Mouse (Mus musculus): ENCODE measurements around the gene Olfr1044. TPM values are rescaled to one million over a fixed set of nuclear protein-coding genes. Genes with fewer than 3 reads are reported as not detected.

Gene Olfr1044
- not detected for polyA plus RNA-seq (2014; fragmentation: Illumina TruSeq; extraction: RNeasy Lipid Tissue Mini Kit (QIAGEN cat#74804); ENCODE audit: low read depth, low replicate concordance)

GRCm38 (mm10) chr2:86177720-86178119 lies at the start of gene Olfr1044:
Gene Olfr1044 (minus strand): TSS chr2:86177820.

GRCm38 (mm10) chr2:86219214-86219613 lies 41.6 kb upstream of the Olfr1044 start, which contains the start of gene Olfr1046:
Gene Olfr1046 (minus strand): TSS chr2:86219314.

DNA sequence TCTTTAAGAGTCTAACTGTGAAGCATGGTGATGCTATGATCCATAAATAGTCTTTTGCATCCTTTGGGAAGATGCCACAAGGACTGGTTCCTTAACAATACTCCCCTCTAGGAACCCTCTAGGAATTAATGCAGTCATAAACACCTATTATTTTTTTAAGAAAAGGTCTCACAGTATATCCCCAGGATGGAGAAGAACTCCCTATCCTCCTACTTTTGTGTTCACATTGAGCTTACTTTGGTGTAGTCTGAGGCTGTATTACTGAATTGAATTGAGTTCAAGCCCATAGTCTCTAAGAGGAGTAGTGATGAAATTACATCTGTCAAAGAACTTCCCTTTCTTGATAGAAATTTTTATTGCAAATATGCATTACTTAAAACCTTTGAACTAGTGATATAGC lies 25.3 kb upstream of the Olfr1044 start, which contains the start of gene Olfr1045:
Olfr1045 (minus strand) TSS at position 101 of the 400 bp plus-strand sequence.

DNA sequence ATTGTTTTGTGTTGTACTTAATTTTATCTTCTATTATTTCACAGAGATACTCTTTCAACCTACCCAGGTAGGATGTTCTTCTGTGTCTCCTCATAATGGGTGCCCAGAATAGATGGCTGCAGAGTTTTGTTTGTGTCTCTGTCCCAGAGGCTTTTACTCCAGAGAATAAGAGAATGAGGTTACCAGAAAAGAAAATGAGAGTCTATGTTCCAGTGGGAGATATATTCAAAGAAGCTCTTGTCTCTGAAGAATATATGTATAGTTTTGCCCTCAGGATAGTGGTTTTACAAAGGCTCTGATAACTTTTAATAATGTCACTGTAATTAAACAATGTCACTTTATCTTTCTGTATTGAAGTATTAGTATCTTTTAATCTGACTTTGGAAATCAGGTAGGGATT lies 8.0 kb upstream of the Olfr1044 start, which contains the start of gene Olfr52:
Olfr52 (minus strand) TSS at position 101 of the 400 bp plus-strand sequence.

DNA sequence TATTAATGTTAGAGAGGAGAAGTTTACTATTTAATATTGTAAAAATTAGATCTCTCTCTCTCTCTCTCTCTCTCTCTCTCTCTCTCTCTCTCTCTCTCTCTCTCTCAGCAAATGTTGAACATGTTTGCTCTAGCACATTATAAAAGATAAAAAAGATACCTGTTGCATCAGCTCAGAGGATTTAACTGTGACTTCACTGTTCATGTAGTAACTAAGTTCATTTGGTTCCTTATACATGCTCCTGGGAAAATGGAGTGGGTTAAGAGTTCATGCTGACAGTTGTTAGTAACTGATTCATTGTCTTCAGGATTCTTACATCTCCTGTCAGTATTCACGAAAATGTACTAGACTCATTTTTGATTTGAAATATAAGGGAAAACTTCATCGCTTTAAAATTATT lies 10.2 kb downstream of the Olfr1044 start, which contains the start of gene Olfr1043:
Olfr1043 (minus strand) TSS at position 101 of the 400 bp plus-strand sequence.

DNA sequence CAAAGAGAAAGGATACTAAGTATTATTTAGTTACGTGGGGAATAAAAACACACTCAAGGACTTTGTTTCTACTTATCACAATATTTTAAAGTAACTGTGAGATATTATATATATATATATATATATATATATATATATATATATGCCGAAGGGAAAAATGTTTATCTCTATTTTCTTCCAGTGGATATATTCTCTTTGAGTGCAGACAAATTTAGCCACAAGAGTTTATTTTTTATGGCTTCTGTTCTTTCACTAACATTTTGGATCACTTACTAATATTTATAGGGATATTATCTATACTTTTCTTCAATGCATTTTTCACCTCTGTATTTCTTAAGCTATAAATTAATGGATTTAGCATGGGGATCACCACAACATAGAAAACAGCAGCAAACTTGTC lies 15.9 kb downstream of the Olfr1044 start, which contains the start of gene Olfr1042:
Olfr1042 (minus strand) TSS at position 101 of the 400 bp plus-strand sequence.

DNA sequence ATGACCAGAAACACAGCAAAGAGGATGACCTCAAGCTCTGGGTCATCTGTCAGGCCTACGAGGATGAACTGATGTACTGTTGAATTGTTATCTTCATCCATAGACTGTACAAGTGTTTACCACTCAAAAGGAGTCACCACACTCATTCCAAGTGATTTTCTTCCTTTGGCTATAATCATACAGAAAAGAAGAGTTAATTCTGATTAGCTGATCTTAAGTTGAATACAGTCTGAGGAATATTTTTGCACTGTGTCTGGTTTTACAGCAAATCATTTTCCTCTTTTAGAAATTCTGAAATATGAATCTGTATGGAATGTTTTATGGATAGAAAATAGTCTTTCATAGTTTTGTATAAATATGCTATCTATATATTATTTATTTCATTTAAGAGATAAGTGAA lies 31.0 kb downstream of the Olfr1044 start, which contains the start of gene Olfr1040:
Olfr1040 (minus strand) TSS at position 101 of the 400 bp plus-strand sequence.

DNA sequence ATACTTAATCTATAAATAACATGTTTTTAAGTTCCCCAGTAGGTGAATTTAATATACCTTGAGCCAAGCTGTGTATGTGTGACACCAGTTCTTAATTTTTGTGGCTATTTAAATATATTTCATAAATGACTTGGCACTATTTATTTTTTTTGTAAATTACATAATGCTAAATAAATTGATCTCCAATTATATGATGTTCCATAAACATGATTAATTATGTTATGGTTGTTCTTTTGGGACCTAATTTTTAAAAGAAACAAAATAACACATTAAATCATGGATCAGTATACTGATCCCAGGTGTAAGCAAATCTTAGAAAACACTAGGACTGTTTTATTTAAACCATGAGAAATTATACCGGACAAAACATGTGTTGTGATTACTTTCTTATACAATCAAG lies 41.8 kb downstream of the Olfr1044 start, which contains the start of gene Olfr1039:
Olfr1039 (minus strand) TSS at position 101 of the 400 bp plus-strand sequence.

Other genes with a start within 250 kb of the Olfr1044 start
- gene Olfr1028, start 227.4 kb downstream of the Olfr1044 start, polyA plus RNA-seq (2014; fragmentation: Illumina TruSeq; extraction: RNeasy Lipid Tissue Mini Kit (QIAGEN cat#74804); ENCODE audit: low read depth, low replicate concordance): not detected
- not detected for gene Olfr1029, start 203.9 kb downstream of the Olfr1044 start, polyA plus RNA-seq (2014; fragmentation: Illumina TruSeq; extraction: RNeasy Lipid Tissue Mini Kit (QIAGEN cat#74804); ENCODE audit: low read depth, low replicate concordance)
- not detected for gene Olfr1030, start 198.5 kb downstream of the Olfr1044 start, polyA plus RNA-seq (2014; fragmentation: Illumina TruSeq; extraction: RNeasy Lipid Tissue Mini Kit (QIAGEN cat#74804); ENCODE audit: low read depth, low replicate concordance)
- not detected for gene Olfr1031, start 187.5 kb downstream of the Olfr1044 start, polyA plus RNA-seq (2014; fragmentation: Illumina TruSeq; extraction: RNeasy Lipid Tissue Mini Kit (QIAGEN cat#74804); ENCODE audit: low read depth, low replicate concordance)
- gene Olfr1032, start 172.3 kb downstream of the Olfr1044 start, polyA plus RNA-seq (2014; fragmentation: Illumina TruSeq; extraction: RNeasy Lipid Tissue Mini Kit (QIAGEN cat#74804); ENCODE audit: low read depth, low replicate concordance): not detected
- 8.5 TPM for gene Olfr1033, start 157.2 kb downstream of the Olfr1044 start, polyA plus RNA-seq (2014; fragmentation: Illumina TruSeq; extraction: RNeasy Lipid Tissue Mini Kit (QIAGEN cat#74804); ENCODE audit: low read depth, low replicate concordance)
- 0.53 TPM for gene Olfr1034, start 132.0 kb downstream of the Olfr1044 start, polyA plus RNA-seq (2014; fragmentation: Illumina TruSeq; extraction: RNeasy Lipid Tissue Mini Kit (QIAGEN cat#74804); ENCODE audit: low read depth, low replicate concordance)
- not detected for gene Olfr1036, start 103.8 kb downstream of the Olfr1044 start, polyA plus RNA-seq (2014; fragmentation: Illumina TruSeq; extraction: RNeasy Lipid Tissue Mini Kit (QIAGEN cat#74804); ENCODE audit: low read depth, low replicate concordance)
- not detected for gene Olfr1037, start 90.4 kb downstream of the Olfr1044 start, polyA plus RNA-seq (2014; fragmentation: Illumina TruSeq; extraction: RNeasy Lipid Tissue Mini Kit (QIAGEN cat#74804); ENCODE audit: low read depth, low replicate concordance)
- gene Olfr1039, start 41.9 kb downstream of the Olfr1044 start, polyA plus RNA-seq (2014; fragmentation: Illumina TruSeq; extraction: RNeasy Lipid Tissue Mini Kit (QIAGEN cat#74804); ENCODE audit: low read depth, low replicate concordance): not detected
- not detected for gene Olfr1040, start 31.1 kb downstream of the Olfr1044 start, polyA plus RNA-seq (2014; fragmentation: Illumina TruSeq; extraction: RNeasy Lipid Tissue Mini Kit (QIAGEN cat#74804); ENCODE audit: low read depth, low replicate concordance)
- gene Olfr1042, start 16.0 kb downstream of the Olfr1044 start, polyA plus RNA-seq (2014; fragmentation: Illumina TruSeq; extraction: RNeasy Lipid Tissue Mini Kit (QIAGEN cat#74804); ENCODE audit: low read depth, low replicate concordance): not detected
- gene Olfr1043, start 10.3 kb downstream of the Olfr1044 start, polyA plus RNA-seq (2014; fragmentation: Illumina TruSeq; extraction: RNeasy Lipid Tissue Mini Kit (QIAGEN cat#74804); ENCODE audit: low read depth, low replicate concordance): not detected
- gene Olfr52, start 7.9 kb upstream of the Olfr1044 start, polyA plus RNA-seq (2014; fragmentation: Illumina TruSeq; extraction: RNeasy Lipid Tissue Mini Kit (QIAGEN cat#74804); ENCODE audit: low read depth, low replicate concordance): not detected
- not detected for gene Olfr1045, start 25.2 kb upstream of the Olfr1044 start, polyA plus RNA-seq (2014; fragmentation: Illumina TruSeq; extraction: RNeasy Lipid Tissue Mini Kit (QIAGEN cat#74804); ENCODE audit: low read depth, low replicate concordance)
- not detected for gene Olfr1046, start 41.5 kb upstream of the Olfr1044 start, polyA plus RNA-seq (2014; fragmentation: Illumina TruSeq; extraction: RNeasy Lipid Tissue Mini Kit (QIAGEN cat#74804); ENCODE audit: low read depth, low replicate concordance)
- not detected for gene Olfr1047, start 53.6 kb upstream of the Olfr1044 start, polyA plus RNA-seq (2014; fragmentation: Illumina TruSeq; extraction: RNeasy Lipid Tissue Mini Kit (QIAGEN cat#74804); ENCODE audit: low read depth, low replicate concordance)
- gene Olfr1048, start 62.5 kb upstream of the Olfr1044 start, polyA plus RNA-seq (2014; fragmentation: Illumina TruSeq; extraction: RNeasy Lipid Tissue Mini Kit (QIAGEN cat#74804); ENCODE audit: low read depth, low replicate concordance): not detected
- gene Olfr1049, start 80.5 kb upstream of the Olfr1044 start, polyA plus RNA-seq (2014; fragmentation: Illumina TruSeq; extraction: RNeasy Lipid Tissue Mini Kit (QIAGEN cat#74804); ENCODE audit: low read depth, low replicate concordance): not detected
- gene Olfr1051, start 101.3 kb upstream of the Olfr1044 start, polyA plus RNA-seq (2014; fragmentation: Illumina TruSeq; extraction: RNeasy Lipid Tissue Mini Kit (QIAGEN cat#74804); ENCODE audit: low read depth, low replicate concordance): not detected
- gene Olfr1052, start 114.6 kb upstream of the Olfr1044 start, polyA plus RNA-seq (2014; fragmentation: Illumina TruSeq; extraction: RNeasy Lipid Tissue Mini Kit (QIAGEN cat#74804); ENCODE audit: low read depth, low replicate concordance): not detected
- not detected for gene Olfr1053, start 137.5 kb upstream of the Olfr1044 start, polyA plus RNA-seq (2014; fragmentation: Illumina TruSeq; extraction: RNeasy Lipid Tissue Mini Kit (QIAGEN cat#74804); ENCODE audit: low read depth, low replicate concordance)
- not detected for gene Olfr1054, start 157.6 kb upstream of the Olfr1044 start, polyA plus RNA-seq (2014; fragmentation: Illumina TruSeq; extraction: RNeasy Lipid Tissue Mini Kit (QIAGEN cat#74804); ENCODE audit: low read depth, low replicate concordance)
- not detected for gene Olfr1055, start 172.5 kb upstream of the Olfr1044 start, polyA plus RNA-seq (2014; fragmentation: Illumina TruSeq; extraction: RNeasy Lipid Tissue Mini Kit (QIAGEN cat#74804); ENCODE audit: low read depth, low replicate concordance)
- not detected for gene Olfr1056, start 184.6 kb upstream of the Olfr1044 start, polyA plus RNA-seq (2014; fragmentation: Illumina TruSeq; extraction: RNeasy Lipid Tissue Mini Kit (QIAGEN cat#74804); ENCODE audit: low read depth, low replicate concordance)
- gene Olfr1057, start 200.6 kb upstream of the Olfr1044 start, polyA plus RNA-seq (2014; fragmentation: Illumina TruSeq; extraction: RNeasy Lipid Tissue Mini Kit (QIAGEN cat#74804); ENCODE audit: low read depth, low replicate concordance): not detected
- gene Olfr1058, start 210.7 kb upstream of the Olfr1044 start, polyA plus RNA-seq (2014; fragmentation: Illumina TruSeq; extraction: RNeasy Lipid Tissue Mini Kit (QIAGEN cat#74804); ENCODE audit: low read depth, low replicate concordance): not detected
- not detected for gene Olfr1061, start 236.2 kb upstream of the Olfr1044 start, polyA plus RNA-seq (2014; fragmentation: Illumina TruSeq; extraction: RNeasy Lipid Tissue Mini Kit (QIAGEN cat#74804); ENCODE audit: low read depth, low replicate concordance)
- not detected for gene Olfr1062, start 248.9 kb upstream of the Olfr1044 start, polyA plus RNA-seq (2014; fragmentation: Illumina TruSeq; extraction: RNeasy Lipid Tissue Mini Kit (QIAGEN cat#74804); ENCODE audit: low read depth, low replicate concordance)